Mouse (Mus musculus) myocyte (in vitro differentiated cells): ENCODE results near the gene Adra2b. TPM values are rescaled to one million over a fixed set of nuclear protein-coding genes. Genes with fewer than 3 reads are reported as not detected.

Experiments
- H3K27me3 ChIP-seq: one replicate; pipeline ENCODE4 v1.6.1; 2011; ENCODE audit not compliant: control insufficient read depth, insufficient read depth, insufficient read length
- H3K36me3 ChIP-seq: one replicate; pipeline ENCODE4 v1.6.1; 2011; ENCODE audit not compliant: control insufficient read depth, insufficient read depth
- H3K4me2 ChIP-seq: one replicate; pipeline ENCODE4 v1.6.1; 2011; ENCODE audit warnings: low read depth, control low read depth
- H3K4me3 ChIP-seq: one replicate; pipeline ENCODE4 v1.5.1; 2011; ENCODE audit warnings: mild to moderate bottlenecking, control low read depth, moderate library complexity
- H3K79me2 ChIP-seq: one replicate; pipeline ENCODE4 v1.6.1; 2011; ENCODE audit not compliant: control insufficient read depth, insufficient read depth
- H3ac ChIP-seq: one replicate; pipeline ENCODE4 v1.6.1; 2011; ENCODE audit not compliant: control insufficient read depth, insufficient read length
- CEBPB ChIP-seq: IDR thresholded peaks from 2 replicates; pipeline ENCODE4 v1.6.1; 2011; ENCODE audit warnings: mild to moderate bottlenecking, moderate library complexity; ENCODE audit not compliant: poor library complexity, insufficient read depth, severe bottlenecking
- E2F4 ChIP-seq: IDR thresholded peaks from one replicate; pipeline ENCODE4 v1.6.1; 2011; ENCODE audit warnings: mild to moderate bottlenecking, control low read depth, moderate library complexity; ENCODE audit not compliant: insufficient read depth
- MAX ChIP-seq: IDR thresholded peaks from one replicate; pipeline ENCODE4 v1.6.1; 2011; ENCODE audit warnings: low read depth, mild to moderate bottlenecking, control low read depth
- MYOD1 ChIP-seq, 3 experiments: IDR thresholded peaks; one replicate each; pipeline ENCODE4 v1.6.1; 2011; ENCODE audit warnings: control low read depth in 2 of 3, low read depth in 2 of 3, mild to moderate bottlenecking in 2 of 3, moderate library complexity in 1 of 3; ENCODE audit not compliant: insufficient read length in 2 of 3, control insufficient read depth in 1 of 3
- MYOG ChIP-seq, 3 experiments: IDR thresholded peaks; one replicate each; pipeline ENCODE4 v1.6.1; 2011; ENCODE audit warnings: control low read depth in 2 of 3, low read depth in 2 of 3, mild to moderate bottlenecking in 2 of 3; ENCODE audit not compliant: insufficient read length in 2 of 3, control insufficient read depth in 1 of 3, insufficient read depth in 1 of 3
- POLR2A ChIP-seq: IDR thresholded peaks from one replicate; pipeline ENCODE4 v1.6.1; 2011; ENCODE audit warnings: low read depth, mild to moderate bottlenecking, control low read depth, moderate library complexity; ENCODE audit not compliant: insufficient read length
- POLR2AphosphoS2 ChIP-seq: IDR thresholded peaks from one replicate; pipeline ENCODE4 v1.6.1; 2011; ENCODE audit warnings: low read depth, control low read depth; ENCODE audit not compliant: insufficient read length
- REST ChIP-seq: IDR thresholded peaks from one replicate; pipeline ENCODE4 v1.6.1; 2011; ENCODE audit warnings: mild to moderate bottlenecking, control low read depth, moderate library complexity; ENCODE audit not compliant: insufficient read depth, insufficient read length
- SRF ChIP-seq: IDR thresholded peaks from one replicate; pipeline ENCODE4 v1.6.1; 2011; ENCODE audit warnings: low read depth; ENCODE audit not compliant: control insufficient read depth, insufficient read length
- TCF12 ChIP-seq: IDR thresholded peaks from one replicate; pipeline ENCODE4 v1.6.1; 2011; ENCODE audit warnings: mild to moderate bottlenecking, control low read depth; ENCODE audit not compliant: poor library complexity, insufficient read depth, severe bottlenecking
- TCF3 ChIP-seq: IDR thresholded peaks from one replicate; pipeline ENCODE4 v1.6.1; 2011; ENCODE audit warnings: low read depth, control low read depth; ENCODE audit not compliant: insufficient read length
- USF1 ChIP-seq: IDR thresholded peaks from one replicate; pipeline ENCODE4 v1.6.1; 2011; ENCODE audit warnings: low read depth, mild to moderate bottlenecking, control low read depth, moderate library complexity
- polyA plus RNA-seq: library from polyadenylated mRNA; unstranded; fragments of >200 nt; fragmentation: generic; extraction: Trizol; gene quantifications from one replicate; pipeline ENCODE4 v1.2.1, GENCODE M21; 2012; ENCODE audit warnings: missing spikeins

Gene Adra2b
- polyA plus RNA-seq, 1 experiment = not detected

DNA sequence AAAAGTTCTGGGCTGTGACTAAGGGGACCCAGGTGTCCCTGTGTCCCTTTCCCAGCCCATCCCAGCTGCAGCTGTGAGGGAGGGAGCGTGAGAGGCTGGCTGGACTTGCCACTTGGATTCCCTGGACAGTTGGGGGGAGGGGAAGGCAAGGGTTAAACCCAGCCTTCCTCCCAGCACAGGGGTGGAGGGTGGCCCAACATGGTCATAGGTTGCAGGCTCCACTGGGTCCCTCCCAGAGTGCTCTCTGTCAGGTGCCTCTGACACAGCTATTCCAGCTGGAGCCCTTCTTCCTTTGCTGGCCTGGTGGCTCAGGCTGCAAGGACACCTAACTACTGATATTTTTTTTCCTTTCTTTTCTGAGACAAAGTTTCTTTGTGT is 8.5 kb downstream of the Adra2b start:
- no peaks in the 10 kb centered on the region for H3K36me3 ChIP-seq
- no peaks in the 10 kb centered on the region for H3K79me2 ChIP-seq
- H3K4me3 ChIP-seq = no peak overlapping the region
- peaks cover 46% of the 10 kb centered on the region for H3K27me3 ChIP-seq
- TF ChIP-seq TCF12 (no peak), POLR2A (no peak), SRF (no peak), CEBPB (no peak), MAX (no peak), USF1 (no peak), MYOG (IDR thresholded peaks at IDR 0.05; ENCODE audit: control insufficient read depth in 1 of 3, insufficient read depth in 1 of 3, insufficient read length in 2 of 3, low read depth in 2 of 3) (no peak), POLR2AphosphoS2 (no peak), TCF3 (no peak), REST (no peak)
- H3ac ChIP-seq = no peak overlapping the region
- no peak overlapping the region for H3K4me2 ChIP-seq

DNA sequence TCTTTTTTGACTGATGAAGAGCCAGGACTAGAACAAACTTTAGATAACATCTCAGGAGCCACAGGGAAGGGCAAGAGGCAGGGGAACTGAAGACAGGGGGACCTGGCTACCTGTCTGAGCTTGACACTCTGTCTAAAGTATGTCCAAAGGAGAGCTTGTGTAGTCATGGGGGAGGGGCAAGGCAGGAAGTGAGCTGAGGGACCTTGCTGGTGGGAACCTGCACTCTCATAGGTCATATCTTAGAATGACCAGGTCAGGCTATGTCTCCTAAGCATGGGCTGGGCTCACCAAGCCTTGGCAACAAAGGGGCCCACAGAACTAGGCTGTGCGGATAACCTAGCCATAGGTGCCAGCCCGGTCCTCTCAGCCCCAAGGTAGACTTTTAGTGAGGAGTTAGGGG is 9.1 kb downstream of the Adra2b start:
- TF ChIP-seq REST (no peak), USF1 (no peak), E2F4 (no peak), MYOD1 (IDR thresholded peaks at IDR 0.05; ENCODE audit: control insufficient read depth in 1 of 3, insufficient read length in 2 of 3, low read depth in 2 of 3) (no peak), POLR2A (no peak), POLR2AphosphoS2 (no peak), MYOG (IDR thresholded peaks at IDR 0.05; ENCODE audit: control insufficient read depth in 1 of 3, insufficient read depth in 1 of 3, insufficient read length in 2 of 3, low read depth in 2 of 3) (no peak), TCF3 (no peak), SRF (no peak), MAX (no peak), CEBPB (no peak), TCF12 (no peak)
- H3K4me2 ChIP-seq = no peak overlapping the region
- peaks cover 42% of the 10 kb centered on the region for H3K27me3 ChIP-seq
- H3K36me3 ChIP-seq = no peaks in the 10 kb centered on the region
- H3K4me3 ChIP-seq = no peak overlapping the region
- no peak overlapping the region for H3ac ChIP-seq
- no peaks in the 10 kb centered on the region for H3K79me2 ChIP-seq

DNA sequence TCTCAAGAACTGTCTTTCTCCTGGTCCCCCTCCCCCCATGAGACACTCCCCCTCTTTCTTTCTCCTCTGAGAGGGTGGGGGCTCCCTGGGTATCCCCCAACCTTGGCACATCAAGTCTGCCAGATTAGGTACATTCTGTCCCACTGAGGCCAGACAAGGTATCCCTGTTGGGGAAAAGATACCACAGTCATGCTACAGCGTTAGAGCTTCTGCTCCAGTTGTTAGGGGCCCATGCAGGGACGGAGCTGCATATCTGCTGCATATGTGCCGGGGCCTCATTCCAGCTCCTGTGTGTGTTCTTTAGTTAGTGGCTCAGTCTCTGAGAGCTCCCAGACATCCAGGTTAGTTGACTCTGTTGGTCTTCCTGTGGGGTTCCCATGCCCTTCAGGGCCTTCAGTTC is 11.1 kb downstream of the Adra2b start:
- Histone ChIP-seq H3K36me3 (no peaks in the 10 kb centered on the region), H3K27me3 (peaks cover 27% of the 10 kb centered on the region), H3K79me2 (no peaks in the 10 kb centered on the region), H3K4me3 (no peak overlapping the region), H3ac (no peak overlapping the region), H3K4me2 (no peak overlapping the region)
- TF ChIP-seq POLR2A (no peak), TCF12 (no peak), MAX (no peak), TCF3 (no peak), E2F4 (no peak)

DNA sequence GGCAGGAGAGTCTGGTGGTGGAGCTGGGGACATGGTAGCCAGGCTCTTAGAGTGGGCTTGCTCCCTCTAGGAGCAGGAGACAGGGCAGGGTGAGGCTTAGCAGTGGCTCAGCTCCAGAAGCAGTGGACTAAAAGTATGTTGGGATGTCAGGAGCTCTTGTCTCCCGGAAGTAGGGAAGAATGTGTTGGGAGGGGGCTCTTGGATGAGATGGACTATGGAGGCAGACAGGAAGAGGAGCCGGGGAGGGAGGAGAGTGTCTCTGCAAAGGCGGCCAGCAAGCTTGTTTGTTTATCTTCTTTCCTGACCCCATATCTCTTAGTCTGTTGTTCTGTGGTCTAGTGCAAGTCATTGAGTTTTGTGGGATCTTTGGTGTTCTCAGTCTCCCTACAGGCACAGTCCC is 12.1 kb downstream of the Adra2b start:
- Histone ChIP-seq H3K36me3 (no peaks in the 10 kb centered on the region), H3K4me2 (no peak overlapping the region)
- no peak for TF ChIP-seq MYOD1 (IDR thresholded peaks at IDR 0.05; ENCODE audit: control insufficient read depth in 1 of 3, insufficient read length in 2 of 3, low read depth in 2 of 3)
- TF ChIP-seq CEBPB = no peak
- no peak for TF ChIP-seq USF1
- no peak for TF ChIP-seq MAX
- TF ChIP-seq E2F4 = no peak
- TF ChIP-seq REST = no peak
- TF ChIP-seq POLR2AphosphoS2 = no peak
- TF ChIP-seq SRF = no peak
- TF ChIP-seq TCF12 = no peak
- TF ChIP-seq POLR2A = no peak

GRCm38 (mm10) chr2:127375759-127376341 is 12.8 kb downstream of the Adra2b start:
- H3K4me3 ChIP-seq = no peak overlapping the region
- peaks cover 30% of the 10 kb centered on the region for H3K27me3 ChIP-seq
- no peak overlapping the region for H3ac ChIP-seq
- no peaks in the 10 kb centered on the region for H3K36me3 ChIP-seq
- TF ChIP-seq SRF = no peak
- TF ChIP-seq POLR2A = no peak
- no peak for TF ChIP-seq MYOG (IDR thresholded peaks at IDR 0.05; ENCODE audit: control insufficient read depth in 1 of 3, insufficient read depth in 1 of 3, insufficient read length in 2 of 3, low read depth in 2 of 3)
- no peak for TF ChIP-seq TCF12
- no peak for TF ChIP-seq POLR2AphosphoS2
- no peak for TF ChIP-seq CEBPB
- no peak for TF ChIP-seq MYOD1 (IDR thresholded peaks at IDR 0.05; ENCODE audit: control insufficient read depth in 1 of 3, insufficient read length in 2 of 3, low read depth in 2 of 3)
- TF ChIP-seq MAX = no peak
- no peak for TF ChIP-seq E2F4
- TF ChIP-seq REST = no peak
- no peak for TF ChIP-seq USF1
- TF ChIP-seq TCF3 = no peak
- H3K4me2 ChIP-seq = no peak overlapping the region
- H3K79me2 ChIP-seq = no peaks in the 10 kb centered on the region

More for the DNA sequence above, 12.1 kb downstream of the Adra2b start:
- no peak overlapping the region for H3ac ChIP-seq
- no peak overlapping the region for H3K4me3 ChIP-seq
- peaks cover 33% of the 10 kb centered on the region for H3K27me3 ChIP-seq
- H3K79me2 ChIP-seq = no peaks in the 10 kb centered on the region
